Mouse (Mus musculus) cerebellum, adult 18-20 months (tissue): ENCODE measurements around the gene Cisd2.

Experiments used
- DNase-seq, 2 experiments: peaks; one replicate each; pipeline ENCODE4 v3.0.0; 2021

Gene Cisd2

GRCm38 (mm10) chr3:135409219-135409618, 14.5 kb downstream of the Cisd2 start:
- DNase-seq = no peak

GRCm38 (mm10) chr3:135407351-135407750, 16.4 kb downstream of the Cisd2 start:
- DNase-seq = no peak

- no peak for DNase-seq
Observed at GRCm38 (mm10) chr3:135404599-135404998, 19.1 kb downstream of the Cisd2 start.

GRCm38 (mm10) chr3:135403856-135404255, 19.9 kb downstream of the Cisd2 start:
- DNase-seq = no peak

- DNase-seq = no peak
Observed at GRCm38 (mm10) chr3:135403211-135403610, 20.5 kb downstream of the Cisd2 start.

- peak; percentile 84 to 89 for DNase-seq
Observed at GRCm38 (mm10) chr3:135402201-135402658, 21.5 kb downstream of the Cisd2 start.

- no peak for DNase-seq
Observed at GRCm38 (mm10) chr3:135397112-135397511, 26.6 kb downstream of the Cisd2 start.

GRCm38 (mm10) chr3:135396081-135396480, 27.6 kb downstream of the Cisd2 start:
- DNase-seq = no peak

- DNase-seq = no peak
Observed at GRCm38 (mm10) chr3:135395085-135395484, 28.6 kb downstream of the Cisd2 start.

GRCm38 (mm10) chr3:135393186-135393585, 30.5 kb downstream of the Cisd2 start:
- DNase-seq = no peak

GRCm38 (mm10) chr3:135379868-135380267, 43.9 kb downstream of the Cisd2 start:
- no peak for DNase-seq

- DNase-seq = no peak
Observed at GRCm38 (mm10) chr3:135377445-135377844, 46.3 kb downstream of the Cisd2 start.

GRCm38 (mm10) chr3:135375836-135376235, 47.9 kb downstream of the Cisd2 start:
- DNase-seq = no peak

GRCm38 (mm10) chr3:135357394-135357793, 66.3 kb downstream of the Cisd2 start:
- DNase-seq = no peak
